Mouse (Mus musculus) stomach, embryonic 15.5 days (tissue): ENCODE measurements around the gene Slc37a1. TPM values are rescaled to one million over a fixed set of nuclear protein-coding genes. Genes with fewer than 3 reads are reported as not detected.
A peak's percentile ranks its signal among the peaks of the same experiment; 100 is the strongest.

Experiments
- ATAC-seq: fragments of 200-750 bp; cut with Nextera tagmentation; 2 replicates; pipeline ENCODE4 v1.8.0; 2017; ENCODE audit warnings: low read depth, moderate number of reproducible peaks, moderate TSS enrichment; ENCODE audit not compliant: insufficient read depth, low FRiP score
- H3K27ac ChIP-seq: fragments of 300-500 bp; sonication (generic); 2 replicates; pipeline ENCODE4 v1.5.1; 2015; ENCODE audit warnings: mild to moderate bottlenecking, inconsistent platforms
- H3K27me3 ChIP-seq: fragments of 300-500 bp; sonication (generic); replicated peaks from 2 replicates; pipeline ENCODE4 v1.6.1; 2015; ENCODE audit warnings: inconsistent platforms
- H3K36me3 ChIP-seq: fragments of 300-500 bp; sonication (generic); 2 replicates; pipeline ENCODE4 v1.6.1; 2015; ENCODE audit warnings: inconsistent platforms
- H3K4me1 ChIP-seq: fragments of 300-500 bp; sonication (generic); 2 replicates; pipeline ENCODE4 v1.6.1; 2015; ENCODE audit warnings: inconsistent platforms
- H3K4me2 ChIP-seq: fragments of 300-500 bp; sonication (generic); 2 replicates; pipeline ENCODE4 v1.6.1; 2015; ENCODE audit warnings: mild to moderate bottlenecking, inconsistent platforms
- H3K4me3 ChIP-seq: fragments of 300-500 bp; sonication (generic); replicated peaks from 2 replicates; pipeline ENCODE4 v1.5.1; 2015; ENCODE audit warnings: inconsistent platforms
- H3K9ac ChIP-seq: fragments of 300-500 bp; sonication (generic); 2 replicates; pipeline ENCODE4 v1.6.1; 2015; ENCODE audit warnings: inconsistent platforms
- H3K9me3 ChIP-seq: fragments of 300-500 bp; sonication (generic); 2 replicates; pipeline ENCODE4 v1.6.1; 2016; ENCODE audit warnings: inconsistent platforms
- WGBS: fragments of 180-500 bp; shearing (Covaris S2); methylation state at CpG from one replicate; pipeline ENCODE4 v1.1.7; 2015; 5-methylcytosine and 5-hydroxymethylcytosine counted together
- polyA plus RNA-seq: library from polyadenylated mRNA; unstranded; fragments of >200 nt; fragmentation: Nextera tagmentation; extraction: Ambion mirVana; gene quantifications from 2 replicates; pipeline ENCODE4 v1.2.1, GENCODE M21; 2015

Slc37a1 gene
- polyA plus RNA-seq, 1 experiment from 2014 or later, result 14.9 TPM

DNA sequence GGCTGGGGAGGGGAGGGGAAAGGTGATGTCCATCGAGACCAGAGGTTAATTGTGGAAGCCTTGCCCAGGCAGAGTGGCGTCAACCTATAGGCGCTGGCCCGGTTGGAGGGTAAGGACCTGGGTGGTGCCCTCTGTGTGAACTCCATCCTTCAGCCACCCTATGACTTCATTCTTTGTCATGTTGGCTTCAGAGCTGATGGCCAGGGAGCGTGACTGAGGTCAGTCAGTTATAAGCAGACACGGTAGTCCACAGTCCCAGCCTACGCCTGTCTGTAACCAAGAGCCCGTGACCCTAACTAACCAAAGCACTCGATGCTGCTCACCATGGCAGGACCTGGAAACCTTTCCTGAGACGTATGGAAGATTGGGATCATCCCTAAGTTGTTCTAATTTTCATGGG, 26.1 kb downstream of the Slc37a1 start:
- Histone ChIP-seq H3K9ac (no peak overlapping the region), H3K27me3 (no peaks in the 10 kb centered on the region), H3K4me2 (no peak overlapping the region), H3K4me1 (peaks cover 13% of the 10 kb centered on the region; the same call in 1 of the 2 replicates), H3K9me3 (no peaks in the 10 kb centered on the region), H3K4me3 (no peak overlapping the region), H3K27ac (no peak overlapping the region), H3K36me3 (no peaks in the 10 kb centered on the region)
- WGBS, result 82% methylated on average over 10 of the region's 10 CpGs
- ATAC-seq, result no peak

DNA sequence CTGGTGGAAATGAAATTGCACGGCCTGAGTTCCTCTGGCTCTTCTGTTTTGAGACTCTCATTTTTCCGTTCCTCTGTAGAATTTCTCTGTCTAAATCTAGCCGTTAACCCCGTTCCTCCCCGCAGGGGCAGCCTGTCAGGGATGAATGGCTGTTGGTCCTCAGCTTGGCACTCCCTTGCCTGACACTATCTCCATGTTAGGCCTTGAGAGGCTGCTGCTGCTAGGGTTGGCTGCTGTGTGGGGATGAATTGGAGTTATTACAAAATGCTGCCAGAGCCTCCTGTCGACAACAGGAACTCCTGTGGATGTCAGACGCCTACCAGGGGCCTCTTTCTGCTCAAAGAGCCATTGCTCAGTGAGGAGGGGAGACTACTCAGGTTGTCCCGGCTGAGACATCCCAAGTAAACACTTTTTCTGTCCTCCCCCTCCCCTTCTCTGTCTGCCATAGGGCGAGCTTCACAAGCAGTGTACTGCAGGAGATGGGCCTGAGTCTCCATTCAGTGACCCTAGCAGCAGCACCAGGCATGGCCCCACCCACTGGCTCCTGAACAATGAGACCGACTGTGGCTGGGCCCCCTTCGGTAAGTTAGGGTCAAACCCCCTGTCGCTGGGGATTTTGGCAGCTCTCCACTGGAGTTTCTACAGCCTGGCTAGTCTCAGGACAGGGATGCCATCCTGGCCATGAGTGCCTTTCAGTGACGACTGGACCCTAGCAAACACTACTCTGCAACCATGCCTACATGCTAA, 28.6 kb downstream of the Slc37a1 start:
- 0 out of 2 replicates have a peak overlapping the region, but pooled peaks have one; percentile 21 for H3K27ac ChIP-seq

DNA sequence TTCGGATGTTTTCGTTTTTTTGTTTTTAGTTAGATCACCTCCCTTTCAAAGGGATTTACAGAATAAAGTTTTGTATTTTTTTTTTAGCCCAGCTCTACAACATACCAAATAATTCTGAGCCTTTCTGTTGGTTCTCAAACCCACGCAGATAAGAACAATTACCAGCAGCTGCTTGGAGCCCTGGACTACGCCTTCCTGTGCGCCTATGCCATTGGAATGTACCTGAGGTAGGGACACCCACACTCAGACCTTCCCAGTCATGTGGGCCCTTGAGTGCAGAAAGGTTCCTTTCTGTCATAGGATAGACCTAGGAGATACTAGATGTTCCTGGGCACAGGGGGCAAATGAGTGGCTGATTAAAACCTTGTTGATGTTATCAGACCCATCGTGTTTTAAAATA, 29.4 kb downstream of the Slc37a1 start:
- Histone ChIP-seq H3K27ac (peak overlapping the region; percentile 16; the same call in 1 of the 2 replicates), H3K4me3 (no peak overlapping the region), H3K9me3 (no peaks in the 10 kb centered on the region), H3K4me1 (peaks cover 18% of the 10 kb centered on the region), H3K27me3 (no peaks in the 10 kb centered on the region), H3K9ac (no peak overlapping the region), H3K4me2 (no peak overlapping the region), H3K36me3 (no peaks in the 10 kb centered on the region)
- no peak for ATAC-seq
- 69% methylated on average over 6 of the region's 6 CpGs for WGBS

More for the DNA sequence above, 28.6 kb downstream of the Slc37a1 start:
- Histone ChIP-seq H3K9me3 (no peaks in the 10 kb centered on the region), H3K9ac (no peak overlapping the region), H3K4me3 (no peak overlapping the region), H3K4me2 (no peak overlapping the region), H3K4me1 (peaks cover 18% of the 10 kb centered on the region), H3K27me3 (no peaks in the 10 kb centered on the region), H3K36me3 (no peaks in the 10 kb centered on the region)
- ATAC-seq, result no peak
- 42% methylated on average over 13 of the region's 13 CpGs for WGBS

GRCm38 (mm10) chr17:31316998-31317397, 30.4 kb downstream of the Slc37a1 start:
- H3K36me3 ChIP-seq, result no peaks in the 10 kb centered on the region
- H3K4me3 ChIP-seq, result no peak overlapping the region
- peak overlapping the region; percentile 16; the same call in 1 of the 2 replicates for H3K27ac ChIP-seq
- 60% methylated on average over 3 of the region's 3 CpGs for WGBS
- ATAC-seq, result 0 out of 2 replicates have a peak, but pooled peaks have one; percentile 20
- peaks cover 21% of the 10 kb centered on the region for H3K4me1 ChIP-seq
- H3K4me2 ChIP-seq, result no peak overlapping the region
- no peak overlapping the region for H3K9ac ChIP-seq
- no peaks in the 10 kb centered on the region for H3K27me3 ChIP-seq
- no peaks in the 10 kb centered on the region for H3K9me3 ChIP-seq

- peaks cover 25% of the 10 kb centered on the region for H3K4me1 ChIP-seq
- H3K4me2 ChIP-seq, result no peak overlapping the region
- ATAC-seq, result no peak
- no peak overlapping the region for H3K9ac ChIP-seq
- no peak overlapping the region for H3K27ac ChIP-seq
- H3K27me3 ChIP-seq, result no peaks in the 10 kb centered on the region
- no peak overlapping the region for H3K4me3 ChIP-seq
- H3K36me3 ChIP-seq, result no peaks in the 10 kb centered on the region
- WGBS, result 50% methylated on average over 22 of the region's 22 CpGs
- H3K9me3 ChIP-seq, result no peaks in the 10 kb centered on the region
Measured at GRCm38 (mm10) chr17:31317521-31318272, 31.1 kb downstream of the Slc37a1 start.

DNA sequence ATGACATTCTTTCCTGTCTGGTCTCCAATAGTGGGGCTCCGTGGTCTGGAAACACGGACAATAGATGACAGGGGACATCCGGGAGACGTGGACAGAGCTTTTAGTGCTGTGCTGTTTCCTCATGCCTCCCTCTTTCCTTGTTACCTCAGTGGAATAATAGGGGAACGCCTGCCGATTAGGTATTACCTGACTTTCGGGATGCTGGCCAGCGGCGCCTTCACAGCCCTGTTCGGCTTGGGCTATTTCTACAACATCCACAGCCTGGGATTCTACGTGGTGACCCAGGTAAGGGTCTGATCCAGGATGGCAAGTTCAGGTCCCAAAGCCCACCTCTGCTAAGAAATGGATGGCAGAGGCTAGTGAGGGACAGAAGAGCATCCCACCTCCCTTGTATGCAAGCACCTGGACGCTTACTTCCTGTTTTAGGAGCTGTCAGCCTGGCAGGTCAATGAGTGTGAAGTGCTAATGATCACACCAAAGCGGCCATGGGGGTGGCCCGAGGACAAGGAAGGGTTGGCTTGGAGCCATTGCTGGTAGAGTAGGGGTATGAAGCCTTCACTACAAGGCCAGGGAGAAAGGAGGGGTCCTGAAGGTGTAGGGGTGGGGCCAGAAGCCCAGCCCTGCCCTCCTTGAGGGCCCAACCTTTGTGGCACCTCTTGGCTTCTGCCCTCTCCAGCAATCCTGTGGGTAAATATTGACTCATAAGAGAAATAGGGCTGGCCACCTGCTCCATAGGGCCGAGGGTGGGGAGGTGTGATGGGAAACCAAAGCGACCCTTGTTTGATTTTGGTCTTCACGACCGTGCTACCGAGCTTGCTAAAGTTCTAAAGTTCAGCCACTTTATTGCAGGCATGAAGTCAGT, 32.5 kb downstream of the Slc37a1 start:
- peak overlapping the region; percentile 46 for H3K27ac ChIP-seq
- ATAC-seq, result peak; percentile 41; the same call in 1 of the 2 replicates
- H3K9ac ChIP-seq, result no peak overlapping the region
- H3K9me3 ChIP-seq, result no peaks in the 10 kb centered on the region
- WGBS, result 84% methylated on average over 19 of the region's 19 CpGs
- no peaks in the 10 kb centered on the region for H3K27me3 ChIP-seq
- no peaks in the 10 kb centered on the region for H3K36me3 ChIP-seq
- no peak overlapping the region for H3K4me3 ChIP-seq
- H3K4me1 ChIP-seq, result peaks cover 36% of the 10 kb centered on the region
- no peak overlapping the region for H3K4me2 ChIP-seq

- Histone ChIP-seq H3K4me2 (no peak overlapping the region), H3K4me3 (no peak overlapping the region), H3K9ac (no peak overlapping the region), H3K9me3 (no peaks in the 10 kb centered on the region), H3K4me1 (peaks cover 36% of the 10 kb centered on the region), H3K27me3 (no peaks in the 10 kb centered on the region), H3K36me3 (no peaks in the 10 kb centered on the region), H3K27ac (no peak overlapping the region)
- 77% methylated on average over 12 of the region's 12 CpGs for WGBS
- ATAC-seq, result no peak
Measured at GRCm38 (mm10) chr17:31321425-31321824, 34.8 kb downstream of the Slc37a1 start.

DNA sequence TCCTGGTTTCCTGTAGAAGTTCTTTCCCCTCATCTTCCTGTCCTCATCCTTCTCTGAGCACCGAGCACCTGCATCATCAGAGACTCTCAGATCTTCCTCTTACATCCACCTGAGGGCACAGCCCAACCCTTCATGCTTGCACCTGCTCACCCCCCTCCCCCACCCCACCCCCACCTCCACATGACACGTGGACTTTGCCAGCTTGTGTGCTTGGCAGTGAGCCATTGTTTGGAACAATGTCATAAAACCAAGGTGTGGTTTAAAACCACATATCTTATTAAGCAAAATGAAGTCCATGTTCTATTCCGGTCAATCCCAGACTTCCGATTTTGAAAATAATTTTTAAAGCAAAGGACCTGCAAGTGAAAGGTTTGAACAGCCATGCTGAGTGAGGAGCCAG, 35.9 kb downstream of the Slc37a1 start:
- Histone ChIP-seq H3K36me3 (no peaks in the 10 kb centered on the region), H3K4me1 (peaks cover 35% of the 10 kb centered on the region), H3K27me3 (no peaks in the 10 kb centered on the region), H3K4me2 (no peak overlapping the region), H3K4me3 (no peak overlapping the region), H3K27ac (peak overlapping the region; percentile 31; the same call in 1 of the 2 replicates), H3K9ac (no peak overlapping the region), H3K9me3 (no peaks in the 10 kb centered on the region)
- no peak for ATAC-seq
- WGBS, result 69% methylated on average over 4 of the region's 4 CpGs

DNA sequence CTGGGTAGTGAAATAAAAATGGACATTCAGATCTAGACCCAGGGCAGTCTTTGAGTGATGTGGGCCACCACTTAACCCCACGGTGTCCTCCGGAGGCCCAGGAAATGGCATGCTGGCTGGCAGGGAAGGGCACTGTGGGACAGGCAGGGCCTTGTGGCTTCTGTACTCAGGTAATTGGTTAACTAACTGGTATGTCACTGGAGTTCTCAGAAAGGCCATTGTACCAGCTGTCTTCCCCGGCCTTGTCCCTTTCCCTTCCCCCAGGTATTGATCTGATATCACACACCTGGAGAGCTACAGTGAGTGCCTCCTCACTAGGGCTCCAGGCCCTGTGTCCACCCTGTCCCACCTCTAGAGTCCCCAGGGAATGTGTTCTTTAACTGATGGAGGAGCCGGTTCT, 36.8 kb downstream of the Slc37a1 start:
- Histone ChIP-seq H3K9me3 (no peaks in the 10 kb centered on the region), H3K4me2 (no peak overlapping the region), H3K9ac (no peak overlapping the region), H3K27me3 (no peaks in the 10 kb centered on the region), H3K36me3 (no peaks in the 10 kb centered on the region), H3K4me1 (peaks cover 32% of the 10 kb centered on the region), H3K27ac (peak overlapping the region; percentile 57), H3K4me3 (no peak overlapping the region)
- 72% methylated on average over 4 of the region's 4 CpGs for WGBS
- ATAC-seq, result peak; percentile 51; the same call in 1 of the 2 replicates

GRCm38 (mm10) chr17:31324227-31324626, 37.6 kb downstream of the Slc37a1 start:
- ATAC-seq, result no peak
- no peak overlapping the region for H3K9ac ChIP-seq
- H3K4me1 ChIP-seq, result peaks cover 28% of the 10 kb centered on the region
- no peaks in the 10 kb centered on the region for H3K36me3 ChIP-seq
- WGBS, result 85% methylated on average over 8 of the region's 8 CpGs
- no peak overlapping the region for H3K4me2 ChIP-seq
- no peaks in the 10 kb centered on the region for H3K9me3 ChIP-seq
- H3K27ac ChIP-seq, result peak overlapping the region; percentile 26; the same call in 1 of the 2 replicates
- no peak overlapping the region for H3K4me3 ChIP-seq
- H3K27me3 ChIP-seq, result no peaks in the 10 kb centered on the region

- WGBS, result 63% methylated on average over 13 of the region's 13 CpGs
- Histone ChIP-seq H3K9me3 (no peaks in the 10 kb centered on the region), H3K27me3 (no peaks in the 10 kb centered on the region), H3K9ac (no peak overlapping the region), H3K27ac (peak overlapping the region; percentile 55; the same call in 1 of the 2 replicates), H3K4me1 (peaks cover 26% of the 10 kb centered on the region), H3K4me2 (no peak overlapping the region), H3K36me3 (no peaks in the 10 kb centered on the region), H3K4me3 (no peak overlapping the region)
- ATAC-seq, result no peak
Measured at GRCm38 (mm10) chr17:31325451-31326219, 39.0 kb downstream of the Slc37a1 start.
